Mouse (Mus musculus) urinary bladder, postnatal 10 days (tissue): ENCODE results near the gene Tmprss9.
A peak's percentile ranks its signal among the peaks of the same experiment; 100 is the strongest.

Experiments used
- DNase-seq: peaks from one replicate; pipeline ENCODE4 v3.0.0; 2022; ENCODE audit warnings: low spot score

The Tmprss9 gene

DNA sequence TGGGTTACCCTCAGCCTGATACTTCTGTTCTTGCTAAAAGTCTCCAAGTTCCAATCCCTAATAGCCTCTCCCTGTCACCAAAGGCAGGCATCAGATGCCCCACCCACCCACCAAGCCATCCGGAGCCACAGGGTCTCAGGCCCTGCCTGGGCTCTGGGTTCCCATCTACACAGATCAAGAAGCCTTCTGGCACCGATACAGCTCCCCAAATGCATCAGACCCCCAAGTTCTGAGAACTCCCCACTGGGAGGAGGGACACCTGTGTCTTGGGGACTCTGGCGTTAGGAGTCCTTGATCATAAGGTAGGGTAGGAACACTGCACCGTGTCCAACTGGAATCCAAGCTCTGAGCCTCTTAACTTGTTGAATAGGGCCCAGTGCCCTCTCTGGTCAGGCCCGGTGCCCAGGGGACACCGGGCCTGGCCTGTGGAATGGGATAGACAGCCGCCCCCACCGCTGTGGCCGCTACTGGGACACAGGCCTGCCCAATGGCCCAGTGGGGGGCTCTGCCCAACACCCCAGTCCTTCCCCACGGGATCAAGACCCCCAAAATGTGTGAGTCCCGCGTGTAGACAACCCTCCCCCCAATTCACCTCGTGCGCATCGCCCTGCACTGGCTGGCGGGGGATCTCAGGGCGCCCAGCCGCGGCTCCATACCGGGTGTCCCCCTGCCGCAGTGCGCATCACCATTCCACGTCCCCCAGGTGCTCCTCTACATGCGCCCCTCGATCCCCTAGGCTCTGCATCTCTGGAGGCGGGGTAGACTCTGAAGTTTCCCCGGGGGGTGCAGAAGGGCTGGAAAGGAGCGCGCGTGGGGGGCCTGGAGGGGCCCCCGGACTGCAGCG lies 28.3 kb upstream of the Tmprss9 start:
- no peak for DNase-seq

DNA sequence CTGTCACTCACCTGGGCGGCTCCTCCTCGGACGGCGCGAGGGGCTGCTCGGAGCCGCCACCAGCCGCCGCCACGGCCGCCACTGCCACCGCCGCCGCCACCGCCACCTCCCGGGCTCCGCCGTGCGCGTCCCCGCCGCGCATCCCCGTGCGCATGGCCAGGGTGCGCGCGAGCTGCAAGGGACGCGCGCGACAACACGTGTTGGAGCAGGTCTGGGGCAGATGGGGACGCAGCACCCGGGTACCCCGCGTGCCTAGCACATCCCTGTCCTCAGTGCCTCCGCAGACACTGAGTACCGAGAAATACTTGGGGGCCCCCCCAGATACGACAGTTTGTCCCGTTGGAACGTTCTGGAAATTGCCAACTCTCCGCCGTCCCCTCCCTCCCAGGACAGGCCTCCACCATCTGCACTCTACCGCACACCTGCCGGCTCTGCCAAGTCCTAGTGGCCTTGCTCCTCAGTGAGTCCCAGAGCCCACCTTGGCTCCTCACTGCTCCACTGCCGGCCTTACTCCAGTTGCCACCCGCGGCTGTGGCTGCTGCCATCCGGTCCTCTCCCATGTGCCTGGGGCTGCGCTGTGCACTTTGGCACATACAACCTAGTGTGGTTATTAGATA lies 27.6 kb upstream of the Tmprss9 start, which contains the start of gene Lingo3:
Gene Lingo3, minus strand, starts transcription at position 109 of the 617 bp plus-strand sequence.
- DNase-seq, result no peak

DNA sequence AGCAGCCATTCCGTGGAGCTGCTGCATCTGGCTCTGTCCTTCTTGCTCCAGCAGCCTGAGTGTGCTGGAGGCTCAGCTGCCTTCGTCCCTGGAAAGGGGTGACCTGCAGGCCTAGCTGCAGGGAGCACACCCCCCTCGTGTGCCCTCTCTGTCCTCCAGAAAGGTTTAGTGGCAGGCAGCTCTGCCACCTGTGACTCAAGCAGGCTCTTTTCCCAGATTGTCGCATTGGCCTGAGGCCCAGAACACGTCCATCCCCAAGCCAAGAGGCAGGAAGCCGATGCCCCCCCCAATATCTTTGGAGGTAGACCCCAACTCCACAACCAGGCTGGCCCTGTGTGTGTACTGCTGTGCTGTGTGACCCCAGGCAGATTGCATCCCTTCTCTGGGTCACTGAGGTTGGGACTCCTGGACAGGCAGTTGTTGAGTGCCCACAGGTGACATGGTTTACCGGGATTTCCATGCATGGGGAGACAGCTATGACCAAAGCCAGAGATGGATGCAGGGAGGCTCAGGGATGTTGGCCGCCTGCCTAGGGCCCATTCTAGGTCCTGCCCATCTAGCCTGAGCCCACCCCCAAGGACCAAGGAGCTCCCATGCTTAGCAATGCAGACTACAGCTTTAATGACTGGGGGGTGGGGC lies 26.5 kb upstream of the Tmprss9 start:
- DNase-seq, result no peak

DNA sequence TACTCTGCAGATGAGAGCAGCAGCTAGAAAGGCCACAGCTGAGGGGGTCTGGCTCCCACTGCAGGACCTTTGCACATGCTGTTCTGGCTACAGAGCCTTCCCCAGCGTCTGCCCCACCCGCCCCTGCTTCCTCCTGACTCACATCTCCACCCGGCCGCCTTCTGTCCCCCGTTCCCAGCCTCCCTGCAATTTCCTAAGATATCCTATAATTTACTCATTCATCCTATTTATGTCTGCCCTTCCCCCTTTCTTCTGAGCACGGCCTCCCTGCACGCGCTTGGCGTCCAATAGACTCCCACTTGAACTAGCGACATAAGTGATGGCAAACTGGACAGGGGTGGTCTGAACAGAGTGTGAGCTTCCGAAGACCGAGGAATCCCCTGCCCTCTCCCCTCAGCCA lies 25.9 kb upstream of the Tmprss9 start:
- DNase-seq, result no peak

DNA sequence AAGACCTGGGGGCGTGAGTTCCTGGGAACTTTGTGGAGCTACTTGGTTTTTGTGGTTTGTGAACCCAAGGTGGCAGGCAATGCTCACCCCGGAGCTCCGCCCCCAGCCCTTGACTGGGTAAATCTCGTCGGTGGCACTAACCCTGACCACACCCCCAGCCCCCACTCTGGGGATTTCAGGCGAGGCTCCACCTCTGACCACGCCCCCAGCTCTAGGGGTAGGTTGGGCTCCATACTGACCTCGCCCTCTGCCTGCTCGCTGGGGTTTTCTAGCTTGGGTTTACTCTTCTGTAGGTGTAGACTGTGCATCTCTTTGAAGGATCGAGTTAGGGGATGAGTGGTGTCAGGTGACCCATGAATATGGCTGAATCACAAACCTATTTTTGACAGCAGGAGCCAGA lies 23.1 kb upstream of the Tmprss9 start:
- DNase-seq, result no peak

DNA sequence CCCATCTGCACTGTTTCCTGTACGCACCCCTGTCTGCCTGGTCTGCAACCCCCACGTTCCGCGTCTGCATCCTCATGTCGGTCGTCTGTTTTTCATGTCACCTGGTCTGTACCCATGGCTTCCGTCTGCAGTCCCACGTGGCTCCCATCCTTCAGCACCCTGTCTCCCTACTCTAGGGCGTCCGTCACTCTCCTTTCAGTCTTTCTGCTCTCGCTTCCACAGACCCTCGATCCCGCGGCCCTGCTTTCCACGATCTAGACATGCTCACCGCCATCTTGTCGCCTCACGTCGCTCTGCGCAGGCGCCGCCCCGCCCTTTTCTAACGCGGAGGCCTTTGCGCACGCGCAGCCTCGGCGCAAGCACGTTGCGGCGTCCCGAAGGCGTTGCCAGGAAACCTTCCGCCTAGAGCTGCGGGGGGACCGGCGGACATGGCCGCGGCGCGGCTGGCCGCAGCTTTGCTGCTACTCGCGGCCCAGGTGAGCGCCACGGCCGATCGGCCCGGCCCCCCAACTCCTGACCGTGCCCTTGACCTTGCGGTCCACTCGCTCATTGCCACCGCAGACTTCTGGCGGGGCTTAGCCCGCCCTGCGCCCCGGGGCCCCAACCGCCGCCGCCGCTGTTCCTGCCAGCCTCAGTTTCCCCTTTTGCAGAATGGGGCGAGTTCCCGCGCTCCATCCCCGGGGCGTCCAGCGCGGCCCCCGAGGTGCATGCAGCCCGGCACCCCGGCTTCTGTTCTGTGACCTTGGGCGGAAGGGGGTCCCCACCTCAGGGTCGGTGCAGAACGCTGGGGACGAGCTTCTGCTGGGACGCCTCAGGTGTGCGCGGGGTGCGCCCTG lies 16.5 kb upstream of the Tmprss9 start, which contains the start of the genes Lsm7 and Sppl2b:
Gene Lsm7, minus strand, starts transcription at position 297 of the 836 bp plus-strand sequence.
Gene Sppl2b, plus strand, starts transcription at position 363 of the 836 bp plus-strand sequence.
- DNase-seq, result peak; percentile 93

DNA sequence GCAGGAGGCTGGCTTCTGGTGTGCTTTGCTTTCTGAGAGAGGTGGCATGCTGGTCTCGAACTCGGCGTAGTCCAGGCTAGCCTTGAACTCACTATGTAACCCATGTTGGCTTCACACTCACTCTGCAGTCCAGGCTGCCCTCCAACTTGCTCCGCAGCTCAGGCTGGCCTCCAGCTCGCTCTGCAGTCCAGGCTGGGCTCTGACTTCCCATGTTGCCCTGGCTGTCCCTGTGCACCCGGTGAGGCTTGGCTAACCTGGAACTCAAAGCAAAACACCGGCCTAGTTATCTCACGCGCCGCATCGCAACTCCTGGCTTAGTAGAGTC lies 15.9 kb upstream of the Tmprss9 start:
- no peak for DNase-seq

DNA sequence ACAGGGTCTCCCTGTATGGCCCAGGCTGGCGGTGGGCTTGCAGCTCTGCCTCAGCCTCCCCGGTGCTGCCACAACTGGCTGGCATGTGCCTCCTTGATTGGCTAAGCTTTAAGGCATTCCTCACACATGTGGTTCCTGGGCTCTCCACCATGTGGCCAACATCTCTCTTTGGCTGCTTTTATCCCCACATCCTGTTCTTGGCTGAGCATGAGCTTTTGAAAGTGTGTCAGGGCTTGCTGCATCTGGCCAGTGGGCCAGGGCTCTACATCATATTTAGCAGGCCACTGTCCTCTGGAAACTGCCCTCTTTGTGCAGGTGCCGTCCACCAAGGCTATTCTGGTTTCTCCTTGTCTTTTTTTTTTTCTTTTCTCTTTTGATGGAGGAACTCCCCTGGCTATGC lies 15.4 kb upstream of the Tmprss9 start:
- DNase-seq, result no peak

DNA sequence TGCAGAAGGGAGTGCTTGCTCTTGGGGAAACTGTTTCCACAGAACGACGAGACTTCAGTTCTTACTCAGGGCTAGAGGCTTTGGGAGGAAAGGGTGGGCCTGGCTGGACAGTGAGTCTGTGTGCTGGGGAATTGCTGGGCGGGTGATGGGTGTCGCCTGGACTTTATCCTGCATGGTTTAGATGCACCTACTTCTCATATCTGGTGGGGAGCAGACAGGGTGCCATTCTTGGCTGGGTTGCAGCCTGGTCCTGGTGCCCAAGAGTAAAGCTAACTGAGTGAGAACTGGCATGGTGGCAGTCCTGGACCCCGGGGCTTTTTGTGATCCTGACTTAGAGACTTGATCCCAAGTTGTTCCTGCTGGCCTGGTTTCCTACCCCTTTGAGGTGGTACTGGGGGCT lies 14.7 kb upstream of the Tmprss9 start:
- DNase-seq, result no peak

DNA sequence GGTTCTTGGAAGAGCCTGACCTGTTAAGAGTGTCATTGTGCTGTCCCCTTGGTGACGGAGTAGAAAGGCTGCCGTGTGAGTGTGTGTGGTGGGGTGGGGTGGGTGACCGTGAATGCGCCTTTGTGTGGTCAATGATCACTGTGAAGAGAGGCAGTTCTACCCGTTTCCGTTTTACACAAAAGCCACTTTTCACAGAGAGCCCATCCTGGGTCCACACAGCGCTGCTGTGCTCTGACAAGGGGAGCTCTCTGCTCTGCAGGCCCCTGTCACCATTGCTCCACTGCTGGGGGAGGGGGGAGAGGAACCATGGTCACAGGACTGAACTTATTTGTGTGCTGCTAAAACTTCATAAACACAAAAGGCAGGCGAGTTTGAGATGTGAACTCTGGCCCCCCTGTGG lies 14.3 kb upstream of the Tmprss9 start:
- DNase-seq, result no peak

DNA sequence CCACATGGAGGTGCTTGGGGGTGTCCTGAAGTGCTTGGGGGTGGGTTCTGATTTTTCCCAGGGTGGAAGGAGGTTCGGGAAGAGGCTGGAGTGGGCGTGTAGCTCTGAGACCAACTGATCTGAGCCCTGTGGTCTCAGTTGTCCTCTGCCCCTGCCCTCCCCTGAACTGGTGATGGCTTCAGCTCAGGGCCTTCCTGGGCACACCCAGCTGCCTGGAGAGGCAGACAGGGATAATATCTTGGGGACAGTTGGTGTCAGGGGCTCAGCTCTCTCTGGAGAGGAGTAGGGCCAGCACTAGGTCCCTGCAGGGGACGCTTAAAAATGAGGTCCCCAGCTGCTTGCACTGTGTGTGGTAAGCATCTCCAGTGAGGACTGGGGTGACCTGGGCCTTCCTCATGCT lies 13.8 kb upstream of the Tmprss9 start:
- no peak for DNase-seq

DNA sequence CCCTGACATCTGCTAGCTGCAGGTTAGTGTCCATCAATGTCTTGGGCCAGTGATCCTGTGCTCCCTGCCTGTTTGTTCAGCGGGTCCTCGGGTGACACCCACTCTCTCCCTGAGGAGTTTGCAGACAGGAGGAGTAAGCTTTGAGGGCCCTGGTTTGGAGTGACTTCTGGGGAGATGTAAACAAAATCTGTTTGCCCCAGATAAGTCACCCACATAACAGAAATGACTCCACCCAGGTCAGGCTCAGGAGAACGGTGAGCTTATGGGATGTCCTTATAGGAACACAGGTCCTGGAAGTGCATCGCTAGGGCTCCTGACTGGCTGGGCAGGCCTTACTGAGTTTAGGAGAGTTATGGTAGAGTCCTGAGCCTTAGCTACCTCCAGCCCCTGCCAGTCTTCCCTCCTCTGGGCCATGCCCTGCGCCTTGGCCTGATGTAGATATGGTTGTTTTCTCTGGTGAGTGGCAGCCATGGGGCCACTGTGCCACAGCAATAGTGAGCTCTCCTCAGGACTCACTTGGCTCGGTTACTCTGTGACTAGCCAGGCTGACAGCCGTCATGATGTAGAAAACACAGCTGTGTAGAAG lies 13.2 kb upstream of the Tmprss9 start:
- DNase-seq, result no peak

DNA sequence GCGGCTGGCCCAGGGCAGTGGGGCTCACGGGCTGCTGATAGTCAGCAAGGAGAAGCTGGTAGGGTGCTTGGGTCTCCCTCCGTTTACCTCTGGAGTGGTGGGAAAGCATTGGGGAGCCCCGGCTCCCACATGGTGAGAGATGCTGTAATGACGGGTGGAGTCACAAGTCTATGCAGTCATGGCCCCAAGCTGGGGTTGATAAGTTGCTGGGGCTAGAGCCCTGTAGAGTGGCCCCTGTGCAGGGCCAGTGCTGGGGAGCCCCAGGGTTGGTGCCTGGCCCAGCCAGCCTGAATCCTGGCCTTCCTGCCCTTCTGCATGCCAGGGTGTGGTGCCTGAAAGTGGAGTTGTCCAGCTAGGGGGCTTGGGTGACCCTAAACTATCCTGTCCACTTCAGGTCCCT lies 9.3 kb upstream of the Tmprss9 start:
- DNase-seq, result no peak

DNA sequence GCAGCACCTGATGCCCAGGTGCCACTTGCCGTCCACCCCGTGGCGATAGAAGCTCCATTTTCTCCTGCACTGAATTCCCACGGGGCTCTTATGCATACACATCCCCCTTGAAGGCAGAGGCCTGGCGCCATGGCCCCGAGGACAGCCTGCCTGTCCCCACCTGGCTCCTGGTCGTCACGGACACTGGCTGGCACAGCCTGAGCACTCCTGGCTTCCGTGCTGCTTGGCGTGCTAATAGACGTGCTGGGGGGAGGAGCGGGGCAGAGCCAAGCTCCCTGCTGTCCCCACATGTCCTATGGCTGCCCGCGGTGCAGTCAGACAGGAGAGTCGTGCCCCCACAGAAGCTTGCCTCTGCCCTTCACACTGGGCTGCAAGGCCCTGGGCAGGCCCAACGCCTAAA lies 7.2 kb upstream of the Tmprss9 start:
- no peak for DNase-seq

DNA sequence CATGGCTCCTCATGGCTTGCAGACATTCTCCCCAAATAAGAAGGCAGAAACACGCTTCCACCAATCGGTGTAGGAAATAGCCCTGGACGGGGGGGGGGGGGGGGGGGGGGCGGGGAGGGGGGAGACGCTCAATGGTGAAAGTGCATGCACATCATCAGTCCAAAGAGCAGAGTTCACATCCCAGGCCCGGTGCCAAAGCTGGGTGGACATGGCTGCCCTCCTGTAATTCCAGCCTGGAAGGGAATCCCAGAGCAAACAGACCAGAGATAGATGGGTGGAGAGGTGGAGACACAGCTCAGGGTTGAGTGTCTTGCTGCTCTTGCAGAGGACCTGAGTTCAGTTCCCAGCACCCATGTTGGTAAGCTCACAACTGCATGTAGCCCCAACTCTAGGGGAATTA lies 655 bp upstream of the Tmprss9 start:
- DNase-seq, result no peak

DNA sequence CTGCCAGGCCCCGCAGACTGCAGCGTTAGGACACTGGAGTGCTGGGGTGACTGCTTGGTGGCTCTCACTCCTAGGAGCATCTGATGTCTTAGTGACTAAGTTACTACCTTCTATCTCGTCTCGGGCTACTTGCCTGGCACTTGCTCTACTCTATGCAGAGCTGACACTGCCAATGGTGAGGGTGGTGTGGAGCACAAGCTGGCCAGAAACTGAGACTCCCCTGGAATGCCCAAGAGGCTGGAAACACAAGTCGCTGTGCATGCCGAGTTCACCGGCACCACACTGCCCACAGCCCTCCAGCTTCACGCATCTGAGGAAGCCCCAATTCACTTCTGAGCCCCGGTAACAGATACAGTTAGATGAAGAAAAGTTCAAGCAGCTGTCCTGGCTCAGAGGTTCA lies 2.4 kb downstream of the Tmprss9 start:
- DNase-seq, result no peak

DNA sequence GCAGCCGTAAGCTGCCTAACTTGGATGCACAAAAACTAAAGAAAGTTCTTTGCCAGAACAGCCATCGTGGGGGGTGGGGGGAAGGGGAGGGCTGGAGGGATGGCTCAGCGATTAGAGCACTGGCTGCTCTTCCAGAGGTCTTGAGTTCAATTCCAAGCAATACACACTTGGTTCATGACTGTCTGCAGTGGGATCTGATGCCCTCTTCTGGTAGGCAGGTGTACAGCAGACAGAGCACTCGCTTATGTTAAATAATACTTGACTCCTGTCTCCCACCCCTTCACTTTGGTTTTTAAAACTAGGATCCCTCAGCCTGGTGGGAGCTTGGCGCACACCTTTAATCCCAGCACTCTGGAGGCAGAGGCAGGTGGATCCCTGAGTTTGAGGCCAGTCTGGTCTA lies 4.4 kb downstream of the Tmprss9 start:
- no peak for DNase-seq

DNA sequence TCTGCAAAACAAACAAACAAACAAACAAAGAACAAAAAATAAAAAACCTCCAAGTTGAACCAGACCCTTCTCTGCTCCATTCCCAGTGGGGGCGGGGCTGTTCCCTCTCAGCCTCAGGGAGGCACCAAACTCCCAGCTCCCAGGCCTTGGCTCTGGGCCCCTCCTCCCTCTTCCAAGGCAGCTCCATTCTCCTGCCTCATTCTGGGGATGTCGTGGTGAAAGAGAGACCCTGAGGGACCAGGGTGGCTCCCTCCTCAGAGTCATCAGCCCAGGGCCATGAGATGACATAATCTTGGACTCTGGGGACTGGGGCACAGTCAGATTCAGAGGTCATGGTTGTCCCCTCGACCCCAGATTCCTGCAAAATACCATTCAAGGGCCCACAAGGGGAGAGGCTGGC lies 4.9 kb downstream of the Tmprss9 start:
- no peak for DNase-seq

DNA sequence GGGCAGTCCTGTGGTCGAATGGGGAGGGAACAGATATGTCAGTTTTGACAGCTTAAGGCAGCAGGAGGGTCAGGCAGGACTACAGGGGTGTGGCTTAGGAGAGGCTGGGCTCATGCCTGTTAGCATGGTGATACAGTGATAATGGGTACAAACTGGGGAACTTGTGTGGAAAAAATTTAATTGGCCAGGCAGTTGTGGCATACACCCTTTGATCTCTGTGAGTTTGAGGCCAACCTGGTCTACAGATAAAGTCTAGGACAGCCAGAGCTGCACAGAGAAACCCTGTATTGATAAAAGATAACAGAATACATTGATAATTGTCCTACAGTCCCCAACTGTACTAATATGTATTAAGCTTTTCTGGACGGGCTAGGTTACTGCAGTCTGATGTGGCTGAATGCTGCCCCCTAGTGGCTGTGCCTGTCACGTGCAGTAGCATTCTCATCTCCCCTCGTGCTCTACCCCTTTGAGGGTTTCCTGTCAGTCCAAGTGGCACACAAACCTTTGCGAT lies 8.5 kb downstream of the Tmprss9 start:
- DNase-seq, result no peak

DNA sequence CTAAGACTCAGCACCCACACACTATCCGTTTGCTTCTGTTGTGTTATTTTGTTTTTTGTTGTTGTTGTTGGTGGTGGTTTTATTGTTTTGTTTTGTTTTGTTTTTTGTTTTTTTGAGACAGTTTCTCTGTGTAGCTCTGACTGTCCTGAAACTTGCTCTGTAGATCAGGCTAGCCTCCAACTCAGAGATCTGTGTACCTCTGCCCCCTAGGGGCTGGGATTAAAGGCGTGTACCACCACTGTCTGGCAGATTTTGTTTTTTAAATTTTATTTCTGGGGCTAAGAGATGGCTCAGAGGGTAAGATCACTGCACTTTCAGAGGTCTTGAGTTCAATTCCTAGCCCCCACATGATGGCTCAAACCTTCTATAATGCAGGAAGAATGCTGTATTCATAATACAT lies 9.3 kb downstream of the Tmprss9 start:
- no peak for DNase-seq

DNA sequence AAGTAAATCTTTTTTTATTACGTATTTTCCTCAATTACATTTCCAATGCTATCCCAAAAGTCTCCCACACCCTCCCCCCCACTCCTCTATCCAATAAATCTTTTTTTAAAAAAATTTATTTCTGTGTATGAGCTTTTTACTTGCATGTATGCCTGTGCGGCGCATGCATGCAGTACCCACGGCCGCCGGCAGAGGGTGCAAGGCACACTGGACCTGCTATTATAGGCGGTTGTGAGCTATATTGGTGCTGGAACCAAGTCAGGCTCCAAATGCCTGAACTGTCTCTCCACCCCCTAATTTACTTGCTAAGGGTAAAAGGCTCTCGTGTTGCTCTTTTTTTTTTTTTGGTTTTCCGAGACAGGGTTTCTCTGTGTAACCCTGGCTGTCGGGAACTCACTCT lies 9.7 kb downstream of the Tmprss9 start:
- DNase-seq, result no peak

DNA sequence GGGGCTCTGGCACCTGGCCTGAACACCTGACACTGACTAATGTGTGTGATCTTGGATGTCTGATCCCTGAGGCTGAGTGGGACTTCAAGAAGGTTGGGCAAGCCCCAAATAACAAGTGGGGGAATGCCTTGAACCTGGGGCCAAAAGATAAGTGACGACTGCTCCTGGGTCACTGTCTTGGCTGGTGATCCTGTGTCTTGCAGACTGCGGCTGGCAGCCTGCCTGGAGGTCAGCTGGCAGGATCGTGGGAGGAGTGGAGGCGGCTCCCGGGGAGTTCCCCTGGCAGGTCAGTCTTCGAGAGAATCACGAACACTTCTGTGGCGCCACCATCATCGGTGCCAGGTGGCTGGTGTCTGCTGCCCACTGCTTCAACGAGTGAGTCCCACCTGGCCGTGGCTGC lies 15.5 kb downstream of the Tmprss9 start:
- DNase-seq, result no peak
